Mouse (Mus musculus) testis, adult 2 months (tissue): ENCODE measurements at regions not wholly inside any gene's neighbourhood (a gene's known extent, or its start where the extent isn't known, plus 50 kb on each side); places are given as distances from the start of the nearest gene placed in this dataset.

ENCODE experiments used
- CTCF ChIP-seq: fragments of 200-500 bp; IDR thresholded peaks from 2 replicates; pipeline ENCODE4 v1.5.1; 2012; ENCODE audit warnings: low read depth, mild to moderate bottlenecking, inconsistent platforms, low read length, moderate library complexity; ENCODE audit not compliant: control insufficient read depth, insufficient read depth, insufficient replicate concordance
- POLR2A ChIP-seq: fragments of 200-500 bp; IDR thresholded peaks from 2 replicates; pipeline ENCODE4 v1.6.1; 2012; ENCODE audit warnings: low read depth, mild to moderate bottlenecking, inconsistent platforms, low read length, moderate library complexity; ENCODE audit not compliant: control insufficient read depth

DNA sequence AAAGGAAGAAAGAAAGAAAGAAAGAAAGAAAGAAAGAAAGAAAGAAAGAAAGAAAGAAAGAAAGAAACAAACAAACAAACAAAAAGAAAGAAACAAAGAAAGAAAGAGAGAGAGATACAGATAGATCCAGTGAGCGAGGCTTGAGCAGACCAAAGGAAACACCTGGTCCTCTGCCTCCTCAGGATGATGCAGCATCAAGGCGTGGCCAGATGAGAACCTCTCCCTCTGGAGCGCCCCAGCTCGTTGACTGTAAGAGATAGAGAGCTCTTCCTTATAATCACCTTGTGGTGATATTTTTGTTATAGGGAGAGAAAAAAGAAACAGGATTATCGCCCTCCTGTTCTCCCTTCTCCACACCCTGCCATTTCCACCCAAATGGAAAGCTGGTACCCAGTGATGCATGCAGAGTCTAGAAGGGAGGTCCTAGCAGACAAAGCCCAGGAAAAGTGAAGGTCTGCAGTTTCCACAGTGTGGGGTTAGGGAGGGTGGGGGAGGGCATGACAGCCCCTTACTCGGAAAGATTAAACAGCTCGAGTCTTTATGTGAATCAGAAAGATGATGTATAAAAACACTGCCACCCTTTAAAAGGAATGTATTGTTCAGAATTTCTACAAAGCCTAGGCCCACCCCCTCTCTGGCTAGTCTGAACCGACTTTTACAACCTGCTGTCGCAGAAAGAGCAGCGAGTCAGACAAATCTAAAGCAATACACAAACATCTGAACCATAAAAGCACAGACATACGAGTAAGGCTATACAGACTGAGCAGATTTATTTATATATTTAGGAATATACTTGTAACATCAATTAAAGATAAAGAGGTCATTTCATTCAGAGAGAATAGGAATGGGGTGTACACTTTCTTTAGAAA is 62.7 kb upstream of the Ipo5 start:
- TF ChIP-seq CTCF (no peak), POLR2A (no peak)
